Mouse (Mus musculus) MEL (cell line): ENCODE results near the gene Mroh7.

ENCODE experiments used
- CTCF ChIP-seq, 3 experiments: IDR thresholded peaks in 2 of 3; conservative IDR thresholded peaks in 1 of 3; 2 replicates each; pipeline ENCODE4 v1.5.1; 2011 to 2012; ENCODE audit warnings: low read length in 3 of 3, low read depth in 2 of 3, mild to moderate bottlenecking in 2 of 3, improper control_type of control experiment in 1 of 3, inconsistent platforms in 1 of 3, mixed read lengths in 1 of 3, moderate library complexity in 1 of 3; ENCODE audit not compliant: control insufficient read depth in 1 of 3, insufficient read depth in 1 of 3, poor library complexity in 1 of 3, severe bottlenecking in 1 of 3
- JUND ChIP-seq: IDR thresholded peaks from 2 replicates; pipeline ENCODE4 v1.6.1; 2011; ENCODE audit warnings: low read depth, mild to moderate bottlenecking, improper control_type of control experiment, low read length
- MXI1 ChIP-seq: IDR thresholded peaks from 2 replicates; pipeline ENCODE4 v1.6.1; 2011; ENCODE audit warnings: mild to moderate bottlenecking, low read depth, low read length, improper control_type of control experiment
- POLR2A ChIP-seq, 2 experiments: IDR thresholded peaks; 2 replicates each; pipeline ENCODE4 v1.6.1; 2011 to 2012; ENCODE audit warnings: low read length in 2 of 2, mild to moderate bottlenecking in 2 of 2, control low read depth in 1 of 2, improper control_type of control experiment in 1 of 2, low read depth in 1 of 2, moderate library complexity in 1 of 2; ENCODE audit not compliant: control insufficient read depth in 1 of 2, insufficient read depth in 1 of 2, poor library complexity in 1 of 2
- USF1 ChIP-seq: IDR thresholded peaks from 2 replicates; pipeline ENCODE4 v1.6.1; 2014; ENCODE audit warnings: low read depth, mild to moderate bottlenecking, inconsistent platforms, low read length, improper control_type of control experiment, moderate library complexity

GRCm38 (mm10) chr4:106704416-106704815 lies 26.3 kb downstream of the Mroh7 start:
- TF ChIP-seq POLR2A (IDR thresholded peaks at IDR 0.05; ENCODE audit: control insufficient read depth in 1 of 2, insufficient read depth in 1 of 2, low read depth in 1 of 2, low read length in 2 of 2, poor library complexity in 1 of 2) (no peak), CTCF (IDR thresholded peaks at IDR 0.05 in 2 of 3, conservative IDR thresholded peaks at IDR 0.05 in 1 of 3; ENCODE audit: control insufficient read depth in 1 of 3, insufficient read depth in 1 of 3, low read depth in 2 of 3, low read length in 3 of 3, poor library complexity in 1 of 3, severe bottlenecking in 1 of 3) (no peak), JUND (no peak), MXI1 (no peak), USF1 (no peak)
